Mouse (Mus musculus) hindbrain, embryonic 15.5 days (tissue): Measurements from ENCODE around the gene Tbc1d23. TPM values are rescaled to one million over a fixed set of nuclear protein-coding genes. Genes with fewer than 3 reads are reported as not detected.

Experiments used
- ATAC-seq: fragments of 200-750 bp; cut with Nextera tagmentation; 2 replicates; pipeline ENCODE4 v1.8.0; 2017; ENCODE audit warnings: low read depth, moderate number of reproducible peaks, moderate TSS enrichment; ENCODE audit not compliant: low FRiP score
- H3K27ac ChIP-seq: fragments of 300-500 bp; sonication (generic); replicated peaks from 2 replicates; pipeline ENCODE4 v1.5.1; 2015; ENCODE audit warnings: mild to moderate bottlenecking, inconsistent platforms
- H3K27me3 ChIP-seq: fragments of 300-500 bp; sonication (generic); 2 replicates; pipeline ENCODE4 v1.6.1; 2015; ENCODE audit warnings: control low read depth, inconsistent platforms
- H3K36me3 ChIP-seq: fragments of 300-500 bp; sonication (generic); 2 replicates; pipeline ENCODE4 v1.6.1; 2015; ENCODE audit warnings: control low read depth, inconsistent platforms
- H3K4me1 ChIP-seq: fragments of 300-500 bp; sonication (generic); replicated peaks from 2 replicates; pipeline ENCODE4 v1.6.1; 2015; ENCODE audit warnings: control low read depth, inconsistent platforms
- H3K4me2 ChIP-seq: fragments of 300-500 bp; sonication (generic); 2 replicates; pipeline ENCODE4 v1.6.1; 2015; ENCODE audit warnings: moderate library complexity, mild to moderate bottlenecking, inconsistent platforms
- H3K4me3 ChIP-seq: fragments of 300-500 bp; sonication (generic); 2 replicates; pipeline ENCODE4 v1.5.1; 2015; ENCODE audit warnings: mild to moderate bottlenecking, inconsistent platforms
- H3K9ac ChIP-seq: fragments of 300-500 bp; sonication (generic); 2 replicates; pipeline ENCODE4 v1.6.1; 2015; ENCODE audit warnings: inconsistent platforms
- H3K9me3 ChIP-seq: fragments of 300-500 bp; sonication (generic); 2 replicates; pipeline ENCODE4 v1.6.1; 2016; ENCODE audit warnings: control low read depth, inconsistent platforms
- WGBS: fragments of 180-500 bp; shearing (Covaris S2); methylation state at CpG from one replicate; pipeline ENCODE4 v1.1.7; 2015; 5-methylcytosine and 5-hydroxymethylcytosine counted together
- polyA plus RNA-seq: library from polyadenylated mRNA; unstranded; fragments of >200 nt; fragmentation: Nextera tagmentation; extraction: Ambion mirVana; gene quantifications from 2 replicates; pipeline ENCODE4 v1.2.1, GENCODE M21; 2015

The Tbc1d23 gene
- polyA plus RNA-seq, 1 experiment from 2014 or later: 29.5 TPM

GRCm38 (mm10) chr16:57171161-57171560, 60.1 kb downstream of the Tbc1d23 start:
- H3K4me2 ChIP-seq: no peak overlapping the region
- peaks cover 14% of the 10 kb centered on the region for H3K4me1 ChIP-seq
- H3K36me3 ChIP-seq: peaks cover 28% of the 10 kb centered on the region
- no peak overlapping the region for H3K9ac ChIP-seq
- H3K27me3 ChIP-seq: no peaks in the 10 kb centered on the region
- H3K27ac ChIP-seq: no peak overlapping the region
- no peak for ATAC-seq
- H3K9me3 ChIP-seq: no peaks in the 10 kb centered on the region
- no peak overlapping the region for H3K4me3 ChIP-seq
- WGBS: 89% methylated on average over 8 of the region's 8 CpGs

GRCm38 (mm10) chr16:57168236-57168635, 63.1 kb downstream of the Tbc1d23 start:
- Histone ChIP-seq H3K9ac (no peak overlapping the region), H3K4me2 (no peak overlapping the region), H3K36me3 (peaks cover 20% of the 10 kb centered on the region), H3K9me3 (no peaks in the 10 kb centered on the region), H3K4me1 (peaks cover 14% of the 10 kb centered on the region), H3K27me3 (no peaks in the 10 kb centered on the region), H3K4me3 (no peak overlapping the region), H3K27ac (no peak overlapping the region)
- 48% methylated on average over 4 of the region's 4 CpGs for WGBS
- no peak for ATAC-seq

GRCm38 (mm10) chr16:57167514-57167912, 63.8 kb downstream of the Tbc1d23 start:
- Histone ChIP-seq H3K9ac (peak overlapping the region; percentile 76), H3K4me1 (peaks cover 14% of the 10 kb centered on the region), H3K9me3 (no peaks in the 10 kb centered on the region), H3K36me3 (peaks cover 15% of the 10 kb centered on the region), H3K4me2 (peak overlapping the region; percentile 83), H3K27me3 (no peaks in the 10 kb centered on the region), H3K4me3 (peak overlapping the region; percentile 98), H3K27ac (peak overlapping the region; percentile 92)
- peak; percentile 61; the same call in 1 of the 2 replicates for ATAC-seq
- WGBS: 27% methylated on average over 5 of the region's 5 CpGs

GRCm38 (mm10) chr16:57166611-57167513, 64.4 kb downstream of the Tbc1d23 start, which contains the start of gene Nit2:
Gene Nit2, minus strand, starts transcription at chr16:57167341.
- peak within 1 kb of the TSS; percentile 83 for H3K4me2 ChIP-seq
- H3K27ac ChIP-seq: peak within 1 kb of the TSS; percentile 92
- H3K9ac ChIP-seq: peak within 1 kb of the TSS; percentile 76
- peak; percentile 98 for ATAC-seq
- no peaks in the 10 kb centered on the region for H3K27me3 ChIP-seq
- H3K36me3 ChIP-seq: peaks cover 12% of the 10 kb centered on the region
- peak within 1 kb of the TSS; percentile 98 for H3K4me3 ChIP-seq
- WGBS: under 1% methylated on average over 58 of the region's 58 CpGs
- H3K9me3 ChIP-seq: no peaks in the 10 kb centered on the region
- peaks cover 14% of the 10 kb centered on the region for H3K4me1 ChIP-seq

GRCm38 (mm10) chr16:57166086-57166485, 65.2 kb downstream of the Tbc1d23 start:
- Histone ChIP-seq H3K9me3 (no peaks in the 10 kb centered on the region), H3K27me3 (no peaks in the 10 kb centered on the region), H3K9ac (no peak overlapping the region), H3K36me3 (peaks cover 7% of the 10 kb centered on the region), H3K4me2 (peak overlapping the region; percentile 83), H3K27ac (no peak overlapping the region), H3K4me3 (peak overlapping the region; percentile 98), H3K4me1 (peaks cover 14% of the 10 kb centered on the region)
- ATAC-seq: no peak
- 97% methylated on average over 6 of the region's 6 CpGs for WGBS

GRCm38 (mm10) chr16:57165157-57165556, 66.1 kb downstream of the Tbc1d23 start:
- peaks cover under 1% of the 10 kb centered on the region for H3K36me3 ChIP-seq
- WGBS: 97% methylated on average over 5 of the region's 5 CpGs
- no peak for ATAC-seq

GRCm38 (mm10) chr16:57163694-57164093, 67.6 kb downstream of the Tbc1d23 start:
- no peak for ATAC-seq
- H3K4me3 ChIP-seq: no peak overlapping the region
- H3K36me3 ChIP-seq: peaks cover 6% of the 10 kb centered on the region; the same call in 1 of the 2 replicates
- H3K4me2 ChIP-seq: no peak overlapping the region
- H3K9me3 ChIP-seq: no peaks in the 10 kb centered on the region
- H3K4me1 ChIP-seq: peaks cover 14% of the 10 kb centered on the region
- no peak overlapping the region for H3K9ac ChIP-seq
- no peaks in the 10 kb centered on the region for H3K27me3 ChIP-seq
- WGBS: 84% methylated on average over 1 of the region's 1 CpGs
- H3K27ac ChIP-seq: no peak overlapping the region

More at GRCm38 (mm10) chr16:57165157-57165556, 66.1 kb downstream of the Tbc1d23 start:
- H3K9ac ChIP-seq: no peak overlapping the region
- H3K27me3 ChIP-seq: no peaks in the 10 kb centered on the region
- H3K4me1 ChIP-seq: peaks cover 14% of the 10 kb centered on the region
- H3K9me3 ChIP-seq: no peaks in the 10 kb centered on the region
- no peak overlapping the region for H3K27ac ChIP-seq
- H3K4me3 ChIP-seq: no peak overlapping the region
- H3K4me2 ChIP-seq: no peak overlapping the region

- 88% methylated on average over 5 of the region's 5 CpGs for WGBS
- H3K36me3 ChIP-seq: peaks cover 10% of the 10 kb centered on the region
- H3K9ac ChIP-seq: no peak overlapping the region
- no peak overlapping the region for H3K4me3 ChIP-seq
- no peaks in the 10 kb centered on the region for H3K27me3 ChIP-seq
- H3K4me1 ChIP-seq: peaks cover 11% of the 10 kb centered on the region
- ATAC-seq: no peak
- no peaks in the 10 kb centered on the region for H3K9me3 ChIP-seq
- no peak overlapping the region for H3K27ac ChIP-seq
- no peak overlapping the region for H3K4me2 ChIP-seq
Observed at GRCm38 (mm10) chr16:57162841-57163240, 68.5 kb downstream of the Tbc1d23 start.

GRCm38 (mm10) chr16:57159835-57160234, 71.5 kb downstream of the Tbc1d23 start:
- Histone ChIP-seq H3K4me3 (no peak overlapping the region), H3K4me1 (no peaks in the 10 kb centered on the region), H3K27ac (no peak overlapping the region), H3K4me2 (no peak overlapping the region), H3K36me3 (peaks cover 30% of the 10 kb centered on the region), H3K9me3 (no peaks in the 10 kb centered on the region), H3K27me3 (no peaks in the 10 kb centered on the region), H3K9ac (no peak overlapping the region)
- ATAC-seq: no peak
- 72% methylated on average over 7 of the region's 7 CpGs for WGBS

GRCm38 (mm10) chr16:57157728-57158127, 73.6 kb downstream of the Tbc1d23 start:
- no peak for ATAC-seq
- Histone ChIP-seq H3K4me2 (no peak overlapping the region), H3K9me3 (no peaks in the 10 kb centered on the region), H3K27ac (no peak overlapping the region), H3K36me3 (peaks cover 37% of the 10 kb centered on the region), H3K4me1 (no peaks in the 10 kb centered on the region), H3K9ac (no peak overlapping the region), H3K27me3 (no peaks in the 10 kb centered on the region), H3K4me3 (no peak overlapping the region)
- WGBS: 88% methylated on average over 4 of the region's 4 CpGs

- Histone ChIP-seq H3K4me2 (no peak overlapping the region), H3K27ac (no peak overlapping the region), H3K36me3 (peaks cover 37% of the 10 kb centered on the region), H3K4me1 (no peaks in the 10 kb centered on the region), H3K9me3 (no peaks in the 10 kb centered on the region), H3K9ac (no peak overlapping the region), H3K4me3 (no peak overlapping the region), H3K27me3 (no peaks in the 10 kb centered on the region)
- WGBS: 94% methylated on average over 4 of the region's 4 CpGs
- no peak for ATAC-seq
Observed at GRCm38 (mm10) chr16:57157076-57157475, 74.2 kb downstream of the Tbc1d23 start.

- ATAC-seq: no peak
- Histone ChIP-seq H3K4me1 (no peaks in the 10 kb centered on the region), H3K9me3 (no peaks in the 10 kb centered on the region), H3K27ac (no peak overlapping the region), H3K9ac (no peak overlapping the region), H3K27me3 (no peaks in the 10 kb centered on the region), H3K36me3 (peaks cover 39% of the 10 kb centered on the region), H3K4me2 (no peak overlapping the region), H3K4me3 (no peak overlapping the region)
Observed at GRCm38 (mm10) chr16:57155899-57156298, 75.4 kb downstream of the Tbc1d23 start.
